Mouse (Mus musculus) small intestine, adult 2 months (tissue): ENCODE results near the gene Gm20914.
"Not testable (repeated sequence)": the region's sequence is repeated elsewhere in the genome, so short reads cannot be mapped to it uniquely, and the experiment has no call there.

Experiments used
- CTCF ChIP-seq: fragments of 200-500 bp; IDR thresholded peaks from 2 replicates; pipeline ENCODE4 v1.5.1; 2012; ENCODE audit warnings: low read depth, mild to moderate bottlenecking, control low read depth, inconsistent platforms, low read length, moderate library complexity, mixed read lengths; ENCODE audit not compliant: insufficient replicate concordance, insufficient read length; ENCODE audit errors: extremely low read depth
- POLR2A ChIP-seq: fragments of 200-500 bp; IDR thresholded peaks from 2 replicates; pipeline ENCODE4 v1.6.1; 2012; ENCODE audit warnings: low read depth, mild to moderate bottlenecking, control low read depth, inconsistent platforms, low read length, moderate library complexity

- TF ChIP-seq CTCF, POLR2A: not testable (repeated sequence)
Measured at GRCm38 (mm10) chrY:5725678-5726077, at the start of gene Gm20914.
